14 mouse cellular contexts compared by ENCODE assay signal in the genomic region with DNA sequence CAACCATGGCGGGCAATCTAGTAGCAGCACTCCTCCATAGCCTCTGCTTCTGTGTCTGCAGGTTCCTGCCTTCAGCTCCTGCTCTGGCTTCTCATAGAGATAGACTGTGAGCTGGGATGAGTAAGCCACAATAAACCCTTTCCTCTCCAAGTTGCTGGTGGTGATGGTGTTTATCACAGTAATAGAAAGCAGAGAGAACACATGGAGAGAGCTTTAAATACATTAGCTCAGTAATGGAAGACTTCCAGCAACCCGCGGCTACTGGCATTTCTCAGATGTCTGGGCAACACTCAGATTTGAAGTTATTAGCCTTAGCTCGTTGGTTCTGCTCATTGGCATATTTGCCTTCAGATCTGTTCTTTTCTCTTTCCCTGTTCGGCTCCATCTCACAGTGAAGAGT. TPM values are rescaled to one million over a fixed set of nuclear protein-coding genes. Genes with fewer than 3 reads are reported as not detected.
DNase-seq lines count a peak whose midpoint lies in the region; ATAC-seq lines count a peak whose summit lies in the region.
"Had no signal": no experiment of that assay in that cellular context is flagged by ENCODE, and none has a peak within 500 bp of the region (broad histone marks: within the 10 kb centered on the region; RNA-seq: fewer than 3 reads in every experiment).

No protein-coding gene starts in this region.

- H3K9me3 ChIP-seq in intestine, embryonic 15.5 days = no peaks in the 10 kb centered on the region
- H3K9me3 ChIP-seq: embryonic facial prominence, embryonic 12.5 days; forebrain, embryonic 15.5 days; liver, embryonic 13.5 days; neural tube, embryonic 15.5 days had no signal

- H3K9ac ChIP-seq in intestine, embryonic 15.5 days = no peak overlapping the region
- H3K9ac ChIP-seq: embryonic facial prominence, embryonic 12.5 days; forebrain, embryonic 15.5 days; liver, embryonic 13.5 days; neural tube, embryonic 15.5 days had no signal

- H3K4me3 ChIP-seq in intestine, embryonic 15.5 days (replicated peaks) = no peak overlapping the region
- H3K4me3 ChIP-seq: embryonic facial prominence, embryonic 12.5 days; forebrain, embryonic 15.5 days; liver, embryonic 13.5 days; neural tube, embryonic 15.5 days had no signal

- no peak overlapping the region for H3K4me2 ChIP-seq in intestine, embryonic 15.5 days (replicated peaks)
- H3K4me2 ChIP-seq: embryonic facial prominence, embryonic 12.5 days; forebrain, embryonic 15.5 days; liver, embryonic 13.5 days; neural tube, embryonic 15.5 days had no signal

- no peaks in the 10 kb centered on the region for H3K36me3 ChIP-seq in intestine, embryonic 15.5 days
- H3K36me3 ChIP-seq: embryonic facial prominence, embryonic 12.5 days; forebrain, embryonic 15.5 days; liver, embryonic 13.5 days; neural tube, embryonic 15.5 days had no signal

- DNase-seq in layer of hippocampus, adult 11-12 months (ENCODE audit: low spot score) = peak; percentile 28
- no peak for DNase-seq in layer of hippocampus, adult 9-10 months (ENCODE audit: low spot score)
- DNase-seq in brain, adult 2 months (ENCODE audit: low read depth, low spot score) = peak; percentile 65
- DNase-seq in cerebellum, adult 9-11 months = peak; percentile 14
- peak; percentile 59 to 70 for DNase-seq in right cerebral cortex, postnatal 10 days (ENCODE audit: low spot score in 2 of 2)
- DNase-seq in spleen, postnatal 4 days (ENCODE audit: low spot score in 2 of 2) = no peak
- DNase-seq: heart, postnatal 36 days; liver, embryonic 13.5 days; midbrain, embryonic 14.5 days had no signal

- WGBS in intestine, embryonic 15.5 days = 73% methylated on average over 5 of the region's 5 CpGs

- peaks cover 4% of the 10 kb centered on the region; the same call in 1 of the 2 replicates for H3K4me1 ChIP-seq in intestine, embryonic 15.5 days (replicated peaks)
- H3K4me1 ChIP-seq: embryonic facial prominence, embryonic 12.5 days; forebrain, embryonic 15.5 days; neural tube, embryonic 15.5 days had no signal

- no peaks in the 10 kb centered on the region for H3K27me3 ChIP-seq in intestine, embryonic 15.5 days (replicated peaks)
- H3K27me3 ChIP-seq: embryonic facial prominence, embryonic 12.5 days; forebrain, embryonic 15.5 days; liver, embryonic 13.5 days; neural tube, embryonic 15.5 days had no signal

- ATAC-seq in intestine, embryonic 15.5 days = no peak
- ATAC-seq: forebrain, embryonic 15.5 days had no signal

- no peak overlapping the region for H3K27ac ChIP-seq in intestine, embryonic 15.5 days
- H3K27ac ChIP-seq: embryonic facial prominence, embryonic 12.5 days; forebrain, embryonic 15.5 days; liver, embryonic 13.5 days; neural tube, embryonic 15.5 days had no signal

RNA-seq across cellular contexts. Expression of a gene that starts 27.6 kb away (rescaled TPM):
- 60.3 and 67.6 TPM in 2 replicates for polyA plus RNA-seq in intestine, embryonic 15.5 days (2015; fragmentation: Nextera tagmentation; extraction: Ambion mirVana)

RNA-seq across cellular contexts. Expression of a gene that starts 30.5 kb away (rescaled TPM):
- not detected in 2 replicates for polyA plus RNA-seq in intestine, embryonic 15.5 days (2015; fragmentation: Nextera tagmentation; extraction: Ambion mirVana)
- polyA plus RNA-seq: embryonic facial prominence, embryonic 12.5 days; forebrain, embryonic 15.5 days; liver, embryonic 13.5 days; midbrain, embryonic 14.5 days; neural tube, embryonic 15.5 days; small intestine, adult 2 months had no signal

Comparison
In these comparisons a context has a peak if more than half of its experiments do, and no peak if none do; other contexts are left out.
1. DNase-seq: peak in layer of hippocampus, adult 11-12 months (single experiment), brain, adult 2 months (single experiment), cerebellum, adult 9-11 months (single experiment) and right cerebral cortex, postnatal 10 days (2 of 2); none in layer of hippocampus, adult 9-10 months (single experiment) and spleen, postnatal 4 days (0 of 2).